Mouse (Mus musculus) heart, embryonic 16.5 days (tissue): Measurements from ENCODE around the gene Nid1. TPM values are rescaled to one million over a fixed set of nuclear protein-coding genes. Genes with fewer than 3 reads are reported as not detected.
"Not testable (repeated sequence)": the region's sequence is repeated elsewhere in the genome, so short reads cannot be mapped to it uniquely, and the experiment has no call there.

Experiments used
- ATAC-seq: fragments of 200-750 bp; cut with Nextera tagmentation; replicated peaks from 2 replicates; pipeline ENCODE4 v1.8.0; 2017; ENCODE audit warnings: moderate number of reproducible peaks; ENCODE audit not compliant: insufficient read depth, low FRiP score; ENCODE audit errors: extremely low read depth
- H3K27ac ChIP-seq: fragments of 300-500 bp; sonication (generic); 2 replicates; pipeline ENCODE4 v1.5.1; 2014; ENCODE audit warnings: mild to moderate bottlenecking, low read length, control low read depth, moderate library complexity
- H3K27me3 ChIP-seq: fragments of 300-500 bp; sonication (generic); 2 replicates; pipeline ENCODE4 v1.6.1; 2014; ENCODE audit warnings: low read length, mixed read lengths; ENCODE audit not compliant: control insufficient read depth, insufficient read depth
- H3K36me3 ChIP-seq: fragments of 300-500 bp; sonication (generic); 2 replicates; pipeline ENCODE4 v1.6.1; 2014; ENCODE audit not compliant: control insufficient read depth, insufficient read depth
- H3K4me1 ChIP-seq: fragments of 300-500 bp; sonication (generic); 2 replicates; pipeline ENCODE4 v1.6.1; 2014; ENCODE audit warnings: low read length, mixed read lengths; ENCODE audit not compliant: control insufficient read depth, insufficient read depth
- H3K4me2 ChIP-seq: fragments of 300-500 bp; sonication (generic); 2 replicates; pipeline ENCODE4 v1.6.1; 2014; ENCODE audit warnings: low read depth, mild to moderate bottlenecking, control low read depth, low read length
- H3K4me3 ChIP-seq: fragments of 300-500 bp; sonication (generic); 2 replicates; pipeline ENCODE4 v1.5.1; 2014; ENCODE audit warnings: mild to moderate bottlenecking, control low read depth, low read length
- H3K9ac ChIP-seq: fragments of 300-500 bp; sonication (generic); 2 replicates; pipeline ENCODE4 v1.6.1; 2014; ENCODE audit warnings: low read length, control low read depth
- H3K9me3 ChIP-seq: fragments of 300-500 bp; sonication (generic); replicated peaks from 2 replicates; pipeline ENCODE4 v1.6.1; 2016; ENCODE audit warnings: low read length; ENCODE audit not compliant: control insufficient read depth
- WGBS: fragments of 180-500 bp; shearing (Covaris S2); extraction: QIAGEN DNeasy Blood & Tissue Kit; methylation state at CpG from one replicate; pipeline ENCODE4 v1.1.7; 2014; 5-methylcytosine and 5-hydroxymethylcytosine counted together
- polyA plus RNA-seq: library from polyadenylated mRNA; unstranded; fragments of >200 nt; fragmentation: Nextera tagmentation; extraction: Ambion mirVana; gene quantifications from 2 replicates; pipeline ENCODE4 v1.2.1, GENCODE M21; 2015

Gene Nid1
- polyA plus RNA-seq = 91.9 and 96.2 TPM in 2 replicates

DNA sequence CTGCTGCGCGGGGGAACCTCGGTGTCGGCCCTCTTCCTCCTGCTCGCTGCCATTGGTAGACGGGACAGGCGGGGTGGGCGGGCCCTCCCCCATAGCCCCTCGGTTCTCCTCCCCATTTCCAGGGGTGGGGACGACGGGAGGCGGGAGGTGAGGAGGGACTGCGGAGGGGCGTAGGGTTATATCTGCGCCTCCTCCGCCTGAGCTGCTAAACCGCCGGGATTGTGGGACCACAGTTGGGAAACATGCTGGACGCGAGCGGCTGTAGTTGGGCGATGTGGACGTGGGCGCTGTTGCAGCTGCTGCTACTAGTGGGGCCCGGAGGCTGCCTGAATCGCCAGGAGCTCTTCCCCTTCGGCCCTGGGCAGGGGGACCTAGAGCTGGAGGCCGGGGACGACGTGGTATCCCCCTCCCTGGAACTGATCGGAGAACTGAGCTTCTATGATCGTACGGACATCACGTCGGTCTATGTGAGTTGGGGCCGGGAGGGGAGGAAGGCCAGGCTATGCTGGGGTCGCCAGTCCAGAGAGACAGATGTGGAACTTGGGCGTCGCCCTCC is at the start of gene Nid1:
Gene Nid1 (plus strand): TSS at position 92 of the 556 bp plus-strand sequence.
- Histone ChIP-seq H3K4me2 (peak within 1 kb of the TSS; percentile 51), H3K4me3 (peak within 1 kb of the TSS; percentile 44)
- not testable (repeated sequence) for H3K27me3 ChIP-seq, H3K36me3 ChIP-seq, H3K9ac ChIP-seq, H3K9me3 ChIP-seq, H3K4me1 ChIP-seq, H3K27ac ChIP-seq
- peak; percentile 88 for ATAC-seq
- WGBS = under 1% methylated on average over 25 of the region's 39 CpGs

DNA sequence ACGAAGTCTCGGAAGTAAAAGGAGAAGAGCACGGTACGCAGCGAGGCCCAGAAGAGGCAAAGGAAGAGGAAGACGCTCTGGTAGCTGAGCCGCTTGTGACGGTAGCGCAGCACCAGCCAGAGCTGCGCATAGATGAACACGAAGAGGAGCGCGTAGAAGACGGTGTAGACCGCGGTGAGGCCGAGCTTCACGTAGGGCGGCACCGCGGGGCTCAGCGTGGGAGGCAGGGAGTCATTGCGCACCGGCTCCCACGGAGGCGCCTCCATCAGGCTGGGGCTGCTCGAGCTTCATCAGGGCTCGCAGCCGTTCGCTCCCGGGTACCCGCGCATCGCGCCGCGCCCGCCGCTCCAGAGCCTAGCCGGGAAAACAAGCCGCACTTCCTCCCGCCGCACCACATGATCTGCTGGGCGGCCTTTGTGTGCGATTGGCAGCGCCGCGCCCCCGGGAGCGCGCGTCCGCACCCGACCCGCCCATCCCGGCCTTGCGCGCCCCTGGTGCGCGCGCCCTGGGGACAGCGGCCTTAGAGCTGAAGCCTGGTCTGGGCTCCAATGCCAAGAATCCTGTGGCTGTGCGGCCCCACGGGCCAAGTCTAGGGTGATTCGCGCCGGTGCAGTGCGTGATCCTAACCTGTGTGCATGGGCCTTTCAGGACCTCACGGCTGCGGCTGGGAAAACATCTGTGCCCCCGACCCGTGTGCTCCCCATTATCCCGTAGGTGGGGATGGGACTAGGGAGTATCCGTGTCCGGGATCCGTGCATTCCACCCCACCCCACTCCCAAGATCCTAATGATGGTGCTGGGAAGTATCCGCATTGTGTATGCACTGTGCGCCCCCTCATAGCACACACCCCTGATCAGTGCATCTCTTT is 43.9 kb upstream of the Nid1 start, which contains the start of gene Gpr137b:
Gene Gpr137b (minus strand): TSS at position 787 of the 868 bp plus-strand sequence.
- Histone ChIP-seq H3K9ac (peak within 1 kb of the TSS; percentile 38; the same call in 1 of the 2 replicates), H3K4me3 (peak within 1 kb of the TSS; percentile 49), H3K4me2 (peak within 1 kb of the TSS; percentile 67)
- H3K9me3 ChIP-seq, H3K27me3 ChIP-seq, H3K27ac ChIP-seq, H3K4me1 ChIP-seq, H3K36me3 ChIP-seq: not testable (repeated sequence)
- peak; percentile 88 for ATAC-seq
- 0% methylated on average over 50 of the region's 78 CpGs for WGBS

DNA sequence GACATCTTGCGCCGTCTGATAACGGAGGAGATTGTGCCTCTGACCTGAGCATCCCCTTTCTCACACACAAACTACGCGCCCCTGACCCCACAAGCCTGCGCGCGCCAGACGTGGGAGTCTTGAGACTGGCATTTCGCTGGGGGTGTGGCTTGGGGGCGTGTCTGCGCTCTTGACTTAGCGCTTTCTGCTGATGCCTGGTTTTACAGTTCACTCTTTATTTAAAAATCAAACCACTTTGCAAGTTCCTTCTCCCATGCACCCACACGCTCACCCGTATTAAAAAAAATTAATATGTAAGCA is 43.3 kb upstream of the Nid1 start:
- peak overlapping the region; percentile 38; the same call in 1 of the 2 replicates for H3K9ac ChIP-seq
- H3K4me2 ChIP-seq = peak overlapping the region; percentile 67
- ATAC-seq = peak; percentile 49
- peak overlapping the region; percentile 49 for H3K4me3 ChIP-seq
- H3K9me3 ChIP-seq, H3K27me3 ChIP-seq, H3K36me3 ChIP-seq, H3K4me1 ChIP-seq, H3K27ac ChIP-seq: not testable (repeated sequence)
- under 1% methylated on average over 12 of the region's 15 CpGs for WGBS

DNA sequence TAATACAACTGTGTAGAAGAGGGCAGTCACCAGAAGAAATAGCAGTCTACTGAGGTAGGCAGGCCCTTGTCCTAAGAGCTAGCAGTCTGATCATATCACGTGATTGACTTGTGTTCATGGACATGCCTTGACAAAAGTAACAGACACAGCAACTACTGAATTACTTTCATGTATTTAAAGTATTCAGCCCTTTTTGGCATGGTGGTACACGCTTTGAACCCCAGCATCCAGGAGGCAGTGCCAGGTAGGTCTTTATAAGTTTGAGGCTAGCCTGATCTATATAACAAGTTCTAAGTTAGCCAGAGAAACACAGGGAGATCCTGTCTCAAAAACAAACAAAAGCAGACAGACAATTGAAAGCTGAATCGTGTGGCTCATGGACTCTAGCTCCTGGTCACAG is 36.5 kb upstream of the Nid1 start:
- H3K4me2 ChIP-seq, H3K27me3 ChIP-seq, ATAC-seq, H3K4me3 ChIP-seq, H3K36me3 ChIP-seq, H3K4me1 ChIP-seq, H3K9ac ChIP-seq, H3K27ac ChIP-seq, H3K9me3 ChIP-seq: not testable (repeated sequence)
- 69% methylated on average over 3 of the region's 3 CpGs for WGBS

DNA sequence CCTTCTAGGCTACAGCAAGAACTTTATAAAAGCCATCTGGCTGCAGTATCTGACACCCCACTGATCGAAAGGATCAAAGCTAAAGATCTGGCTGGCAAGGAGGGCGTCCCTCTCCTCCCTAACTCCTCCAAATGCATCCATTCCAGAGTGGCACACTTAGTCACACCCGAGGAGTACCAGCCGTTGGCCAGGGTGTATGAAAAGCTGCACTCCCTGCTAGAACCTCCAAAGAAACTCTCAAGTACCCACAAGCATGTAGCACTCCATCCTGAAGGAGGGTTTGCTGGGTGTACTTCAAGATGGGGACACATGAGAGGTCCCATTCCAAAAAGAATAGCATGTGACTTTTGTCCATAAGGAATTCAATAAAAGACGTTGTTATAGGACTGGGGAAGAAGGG is 34.5 kb upstream of the Nid1 start:
- not testable (repeated sequence) for H3K27me3 ChIP-seq, H3K36me3 ChIP-seq, H3K27ac ChIP-seq, H3K4me2 ChIP-seq, H3K4me1 ChIP-seq, H3K4me3 ChIP-seq, ATAC-seq, H3K9ac ChIP-seq, H3K9me3 ChIP-seq
- WGBS = 69% methylated on average over 5 of the region's 5 CpGs

DNA sequence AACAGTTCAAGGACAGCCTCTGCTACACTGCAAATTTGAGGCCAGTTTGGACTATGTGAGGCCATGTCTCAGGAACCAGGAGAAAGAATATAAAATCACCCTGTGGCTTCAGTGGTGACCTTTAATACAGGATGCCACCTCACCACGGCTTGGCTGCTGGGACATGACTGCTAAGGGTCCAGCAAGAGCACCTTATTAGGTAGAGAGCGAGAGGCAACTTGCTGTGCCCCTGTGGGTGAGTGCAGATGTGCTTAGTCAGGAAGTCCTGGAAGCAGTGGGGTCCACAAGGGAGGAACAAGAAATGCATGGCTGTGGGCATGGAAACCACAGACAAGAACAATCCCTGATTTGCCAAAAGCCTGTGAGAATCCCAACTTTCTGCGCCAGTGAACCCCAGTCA is 34.0 kb upstream of the Nid1 start:
- WGBS = 72% methylated on average over 2 of the region's 3 CpGs
- not testable (repeated sequence) for H3K27ac ChIP-seq, H3K4me2 ChIP-seq, ATAC-seq, H3K4me3 ChIP-seq, H3K36me3 ChIP-seq, H3K9me3 ChIP-seq, H3K9ac ChIP-seq, H3K27me3 ChIP-seq, H3K4me1 ChIP-seq

DNA sequence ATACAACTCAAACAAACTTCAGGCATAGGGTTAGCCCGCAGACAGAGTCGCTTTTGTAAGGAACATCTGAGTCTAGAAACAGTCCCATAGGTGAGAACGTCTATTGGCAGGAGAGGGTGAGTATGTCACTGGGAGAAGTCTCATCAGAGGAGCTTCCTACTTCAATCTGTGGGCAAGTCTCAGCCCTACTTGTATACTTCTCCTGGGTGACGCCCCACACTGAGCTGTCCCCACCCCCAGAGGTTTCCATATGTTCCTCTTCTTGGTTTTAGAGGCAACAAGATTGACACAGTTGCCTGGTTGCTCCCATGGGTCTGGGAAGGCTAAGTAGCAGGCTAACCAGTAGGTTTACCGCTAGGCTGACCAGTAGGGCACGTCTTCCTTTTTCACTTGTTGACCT is 33.5 kb upstream of the Nid1 start:
- H3K9me3 ChIP-seq, H3K4me3 ChIP-seq, H3K36me3 ChIP-seq, H3K4me1 ChIP-seq, H3K9ac ChIP-seq, H3K4me2 ChIP-seq, H3K27ac ChIP-seq, ATAC-seq, H3K27me3 ChIP-seq: not testable (repeated sequence)
- 76% methylated on average over 4 of the region's 6 CpGs for WGBS

DNA sequence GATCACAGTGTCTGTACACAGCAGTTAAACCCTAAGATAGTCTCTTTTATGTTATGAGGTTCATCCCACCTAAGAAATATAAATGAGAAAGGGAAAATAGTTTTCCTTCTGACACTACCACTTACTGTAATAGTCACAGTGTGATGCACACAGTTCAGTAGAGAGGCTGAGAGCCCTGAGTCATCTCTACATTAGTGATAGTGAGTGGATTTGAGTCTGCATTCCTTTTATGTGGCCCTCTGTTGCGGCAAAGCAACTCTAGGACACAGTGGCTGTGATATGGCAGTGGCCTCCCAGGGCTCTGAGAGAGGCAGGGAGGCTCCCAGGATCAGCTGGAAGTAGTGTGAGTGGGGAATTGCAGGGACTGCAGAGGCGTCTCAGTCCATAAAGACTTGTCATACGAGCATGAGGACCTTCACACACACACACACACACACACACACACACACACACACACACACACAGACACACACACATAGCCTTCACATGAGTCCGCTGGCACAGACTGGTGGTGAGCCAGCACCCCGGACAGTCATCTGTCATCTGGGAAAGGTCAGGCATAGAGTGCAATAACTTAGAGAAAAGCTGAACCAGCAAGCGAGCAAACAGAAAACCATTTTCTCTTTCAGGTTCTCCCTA is 32.7 kb upstream of the Nid1 start:
- not testable (repeated sequence) for H3K4me1 ChIP-seq, ATAC-seq, H3K9me3 ChIP-seq, H3K27me3 ChIP-seq, H3K9ac ChIP-seq, H3K4me3 ChIP-seq, H3K27ac ChIP-seq, H3K36me3 ChIP-seq, H3K4me2 ChIP-seq
- 77% methylated on average over 6 of the region's 6 CpGs for WGBS

DNA sequence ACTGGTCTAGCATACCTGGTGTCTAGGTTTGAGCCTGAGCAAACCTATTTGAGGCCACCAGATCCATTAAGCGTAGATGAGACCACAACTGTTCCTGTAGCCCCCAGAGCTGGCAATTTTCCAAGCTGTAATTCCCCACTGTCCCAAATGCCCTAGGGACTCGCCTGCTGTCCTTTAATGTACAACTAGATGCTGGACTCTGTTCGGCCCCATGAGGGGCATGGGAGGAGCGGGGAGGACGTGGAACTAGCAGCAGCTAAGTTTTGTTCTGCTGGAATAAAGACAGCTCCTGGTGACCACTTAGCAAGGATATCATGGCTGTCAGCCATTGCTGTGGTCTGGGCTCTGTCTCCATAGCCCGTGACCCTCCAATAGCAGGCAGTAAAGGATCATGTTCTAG is 31.8 kb upstream of the Nid1 start:
- H3K9ac ChIP-seq, H3K4me2 ChIP-seq, H3K4me3 ChIP-seq, H3K27ac ChIP-seq, ATAC-seq, H3K4me1 ChIP-seq, H3K27me3 ChIP-seq, H3K9me3 ChIP-seq, H3K36me3 ChIP-seq: not testable (repeated sequence)
- no CpG with 5 or more reads among the region's 6 CpGs for WGBS
